Mouse (Mus musculus) limb, embryonic 11.5 days (tissue): ENCODE measurements around the gene Slc6a9. TPM values are rescaled to one million over a fixed set of nuclear protein-coding genes. Genes with fewer than 3 reads are reported as not detected.

Source experiments
- ATAC-seq: fragments of 200-750 bp; cut with Nextera tagmentation; 2 replicates; pipeline ENCODE4 v1.8.0; 2017; ENCODE audit warnings: low read depth; ENCODE audit not compliant: insufficient number of reproducible peaks, low FRiP score, low TSS enrichment
- DNase-seq: peaks from one replicate; pipeline ENCODE4 v3.0.0-alpha.2; 2015; ENCODE audit warnings: low spot score
- H3K27ac ChIP-seq: fragments of 300-500 bp; sonication (generic); replicated peaks from 2 replicates; pipeline ENCODE4 v1.5.1; 2014; ENCODE audit warnings: low read depth, mild to moderate bottlenecking, low read length
- H3K27me3 ChIP-seq: fragments of 300-500 bp; sonication (generic); 2 replicates; pipeline ENCODE4 v1.6.1; 2014; ENCODE audit warnings: mild to moderate bottlenecking, low read length, mixed read lengths; ENCODE audit not compliant: control insufficient read depth, insufficient read depth
- H3K36me3 ChIP-seq: fragments of 300-500 bp; sonication (generic); 2 replicates; pipeline ENCODE4 v1.6.1; 2014; ENCODE audit warnings: mild to moderate bottlenecking, low read length, moderate library complexity, mixed read lengths; ENCODE audit not compliant: control insufficient read depth, insufficient read depth
- H3K4me1 ChIP-seq: fragments of 300-500 bp; sonication (generic); 2 replicates; pipeline ENCODE4 v1.6.1; 2014; ENCODE audit warnings: low read length, mixed read lengths; ENCODE audit not compliant: control insufficient read depth, insufficient read depth
- H3K4me2 ChIP-seq: fragments of 300-500 bp; sonication (generic); 2 replicates; pipeline ENCODE4 v1.6.1; 2014; ENCODE audit warnings: low read depth, mild to moderate bottlenecking, moderate library complexity; ENCODE audit not compliant: severe bottlenecking
- H3K4me3 ChIP-seq: fragments of 300-500 bp; sonication (generic); 2 replicates; pipeline ENCODE4 v1.5.1; 2014; ENCODE audit warnings: low read depth, low read length
- H3K9ac ChIP-seq: fragments of 300-500 bp; sonication (generic); 2 replicates; pipeline ENCODE4 v1.6.1; 2014; ENCODE audit warnings: mild to moderate bottlenecking, low read length
- H3K9me3 ChIP-seq: fragments of 300-500 bp; sonication (generic); 2 replicates; pipeline ENCODE4 v1.6.1; 2016; ENCODE audit warnings: low read length; ENCODE audit not compliant: control insufficient read depth
- WGBS: fragments of 180-500 bp; shearing (Covaris S2); extraction: QIAGEN DNeasy Blood & Tissue Kit; methylation state at CpG from one replicate; pipeline ENCODE4 v1.1.7; 2014; 5-methylcytosine and 5-hydroxymethylcytosine counted together
- polyA plus RNA-seq: library from polyadenylated mRNA; unstranded; fragments of >200 nt; fragmentation: Nextera tagmentation; extraction: Ambion mirVana; gene quantifications from 2 replicates; pipeline ENCODE4 v1.2.1, GENCODE M21; 2014

Gene Slc6a9
- polyA plus RNA-seq, 1 experiment from 2014 or later = 11.1 TPM

DNA sequence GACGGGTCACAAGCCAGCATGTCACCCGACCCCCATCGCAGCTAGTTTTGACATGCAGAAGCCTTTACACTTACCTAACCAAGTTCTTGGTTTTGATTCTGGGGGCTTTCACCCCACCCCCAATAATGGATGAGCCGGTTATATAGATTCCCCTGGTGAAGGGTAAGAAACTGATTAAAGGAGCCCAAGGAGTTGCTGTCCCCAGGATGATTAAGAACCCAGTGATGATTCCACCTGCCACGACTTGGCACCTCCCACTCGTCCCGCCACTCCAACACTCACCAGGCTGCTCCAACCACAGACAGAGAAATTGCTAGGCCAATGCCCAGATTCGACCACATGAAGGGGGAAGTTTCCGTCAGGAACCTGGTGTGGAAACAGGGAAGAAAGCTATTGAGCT lies 51.7 kb downstream of the Slc6a9 start:
- Histone ChIP-seq H3K4me3 (peak overlapping the region; percentile 89; the same call in 1 of the 2 replicates), H3K27ac (no peak overlapping the region), H3K27me3 (no peaks in the 10 kb centered on the region), H3K9me3 (no peaks in the 10 kb centered on the region), H3K4me2 (peak overlapping the region; percentile 95; the same call in 1 of the 2 replicates), H3K4me1 (peaks cover 16% of the 10 kb centered on the region; the same call in 1 of the 2 replicates), H3K9ac (no peak overlapping the region), H3K36me3 (peaks cover 15% of the 10 kb centered on the region)
- no peak for DNase-seq
- no peak for ATAC-seq
- WGBS = 88% methylated on average over 9 of the region's 9 CpGs

DNA sequence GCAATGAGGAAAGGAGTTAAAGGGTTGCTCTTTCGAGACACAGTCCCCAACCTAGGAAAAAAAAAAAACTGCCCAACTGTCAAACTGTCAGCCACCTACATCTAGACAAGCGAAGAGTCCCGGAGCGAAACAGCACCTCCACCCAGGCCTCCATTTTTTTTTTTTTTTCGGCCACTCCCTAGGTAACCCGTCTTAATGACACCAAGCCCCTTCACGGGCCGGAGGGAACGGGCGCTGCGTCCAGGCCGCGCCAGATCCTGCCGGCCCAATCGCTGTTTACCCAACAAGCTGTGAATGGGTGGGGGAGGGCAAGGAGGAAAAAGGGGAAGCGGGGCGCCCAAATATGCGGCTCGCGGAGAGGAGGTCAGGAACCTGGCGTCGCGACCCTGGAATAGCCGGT lies 52.3 kb downstream of the Slc6a9 start:
- Histone ChIP-seq H3K36me3 (peaks cover 15% of the 10 kb centered on the region), H3K9me3 (no peaks in the 10 kb centered on the region), H3K4me1 (peaks cover 16% of the 10 kb centered on the region; the same call in 1 of the 2 replicates), H3K27me3 (no peaks in the 10 kb centered on the region), H3K4me2 (peak overlapping the region; percentile 95), H3K27ac (no peak overlapping the region; the same call in 1 of the 2 replicates), H3K9ac (peak overlapping the region; percentile 65), H3K4me3 (peak overlapping the region; percentile 89)
- no peak for DNase-seq
- WGBS = 1% methylated on average over 22 of the region's 24 CpGs
- ATAC-seq = 0 out of 2 replicates have a peak, but pooled peaks have one; percentile 1

DNA sequence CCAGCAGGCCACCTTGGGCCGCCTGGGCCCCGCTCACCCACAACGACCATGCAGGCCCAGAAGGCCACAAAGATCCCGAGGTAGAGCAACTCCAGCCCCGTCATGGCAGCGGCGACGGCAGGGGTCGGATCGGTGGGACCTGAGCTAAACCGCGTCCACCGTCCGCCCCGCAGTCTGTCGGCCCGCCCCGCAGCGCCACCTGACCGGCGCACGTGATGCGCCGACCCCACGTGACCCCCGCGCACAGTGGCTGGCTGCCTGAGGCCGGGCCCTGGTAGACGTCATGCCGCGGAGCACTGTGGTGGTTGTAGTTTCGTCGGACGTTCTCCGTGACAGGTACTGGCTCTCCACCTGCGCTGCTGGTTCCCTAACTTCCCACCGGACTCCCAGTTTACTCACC lies 52.8 kb downstream of the Slc6a9 start, which contains the start of gene Atp6v0b:
Atp6v0b (minus strand) TSS at position 201 of the 400 bp plus-strand sequence.
- Histone ChIP-seq H3K9ac (peak within 1 kb of the TSS; percentile 65), H3K27ac (no peak within 1 kb of the TSS; the same call in 1 of the 2 replicates), H3K27me3 (no peaks in the 10 kb centered on the region), H3K4me1 (peaks cover 14% of the 10 kb centered on the region; the same call in 1 of the 2 replicates), H3K4me3 (peak within 1 kb of the TSS; percentile 89), H3K4me2 (peak within 1 kb of the TSS; percentile 95), H3K36me3 (peaks cover 15% of the 10 kb centered on the region), H3K9me3 (no peaks in the 10 kb centered on the region)
- peak; percentile 82 for ATAC-seq
- DNase-seq = peak; percentile 95
- WGBS = under 1% methylated on average over 36 of the region's 37 CpGs

DNA sequence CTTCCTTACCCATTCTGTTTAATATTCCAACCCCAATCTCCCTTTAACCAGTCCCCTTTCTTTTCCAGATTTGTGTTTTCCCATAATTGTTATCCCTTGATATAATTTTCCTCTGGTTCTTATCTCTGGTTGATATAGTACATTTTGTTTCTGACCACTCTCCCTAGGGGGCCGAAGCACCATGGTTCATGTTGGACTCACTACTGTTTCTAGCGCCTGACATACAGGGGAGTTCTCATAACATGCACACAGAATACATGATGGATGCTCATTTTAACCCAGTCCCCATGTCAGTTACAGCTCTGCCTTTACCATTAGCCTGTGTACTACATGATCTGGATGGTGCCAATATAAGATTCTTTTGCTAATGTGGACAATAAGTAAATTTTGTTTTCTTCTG lies 53.6 kb downstream of the Slc6a9 start:
- H3K9me3 ChIP-seq = no peaks in the 10 kb centered on the region
- WGBS = 72% methylated on average over 2 of the region's 2 CpGs
- DNase-seq (no peak), ATAC-seq (no peak)
- H3K4me1 ChIP-seq = peaks cover 12% of the 10 kb centered on the region; the same call in 1 of the 2 replicates
- H3K27ac ChIP-seq = no peak overlapping the region
- H3K36me3 ChIP-seq = peaks cover 15% of the 10 kb centered on the region
- no peak overlapping the region; the same call in 1 of the 2 replicates for H3K4me3 ChIP-seq
- peak overlapping the region; percentile 95; the same call in 1 of the 2 replicates for H3K4me2 ChIP-seq
- H3K9ac ChIP-seq = no peak overlapping the region
- no peaks in the 10 kb centered on the region for H3K27me3 ChIP-seq

DNA sequence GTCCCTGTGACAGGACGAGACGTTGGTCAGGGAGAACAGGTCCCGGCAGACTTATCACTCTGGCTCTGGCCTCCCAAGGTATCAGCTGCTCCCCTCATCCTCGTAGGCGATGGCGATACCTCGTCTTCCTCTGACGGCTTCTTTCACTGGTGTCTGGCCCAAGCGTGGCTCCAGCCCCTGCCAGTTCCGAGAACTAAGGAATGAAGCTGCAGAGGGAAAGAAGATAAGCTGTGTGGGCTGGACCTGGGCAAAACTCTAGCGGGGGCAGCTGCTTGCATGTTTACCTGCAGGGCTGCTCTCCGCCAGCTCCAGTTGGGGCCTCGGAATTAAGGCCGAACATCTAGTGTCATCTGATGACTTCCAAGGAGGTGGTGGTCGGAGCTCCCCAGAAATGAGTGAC lies 55.2 kb downstream of the Slc6a9 start:
- ATAC-seq (no peak), DNase-seq (no peak)
- H3K36me3 ChIP-seq = peaks cover 15% of the 10 kb centered on the region
- H3K9me3 ChIP-seq = no peaks in the 10 kb centered on the region
- no peaks in the 10 kb centered on the region for H3K27me3 ChIP-seq
- no peak overlapping the region for H3K4me3 ChIP-seq
- H3K27ac ChIP-seq = no peak overlapping the region
- no peak overlapping the region for H3K4me2 ChIP-seq
- 90% methylated on average over 15 of the region's 15 CpGs for WGBS
- H3K4me1 ChIP-seq = peaks cover 10% of the 10 kb centered on the region; the same call in 1 of the 2 replicates
- H3K9ac ChIP-seq = no peak overlapping the region

DNA sequence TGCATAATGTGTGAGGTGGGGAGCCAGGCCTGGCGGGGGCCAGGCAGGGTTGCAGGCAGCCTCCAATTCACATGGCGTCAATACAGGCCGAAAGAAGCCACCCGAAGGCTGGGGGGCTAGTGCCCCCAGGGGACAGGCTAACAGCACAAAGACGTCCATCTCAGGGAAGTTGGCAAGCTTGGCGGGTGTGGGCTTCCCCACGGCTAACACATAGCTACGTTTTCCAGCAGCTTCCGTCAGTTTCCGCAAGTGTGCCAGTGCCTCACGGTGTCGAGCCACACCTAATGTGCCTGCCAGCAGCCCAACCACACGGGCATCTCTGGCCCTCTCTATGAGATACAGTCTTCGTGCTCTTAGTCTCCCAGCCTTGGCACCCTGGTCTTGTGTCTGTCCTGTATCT lies 55.7 kb downstream of the Slc6a9 start:
- Histone ChIP-seq H3K4me3 (no peak overlapping the region), H3K9me3 (no peaks in the 10 kb centered on the region), H3K27me3 (no peaks in the 10 kb centered on the region), H3K4me2 (no peak overlapping the region), H3K36me3 (peaks cover 9% of the 10 kb centered on the region), H3K27ac (no peak overlapping the region), H3K9ac (no peak overlapping the region), H3K4me1 (peaks cover 10% of the 10 kb centered on the region; the same call in 1 of the 2 replicates)
- no peak for DNase-seq
- ATAC-seq = no peak
- WGBS = 95% methylated on average over 14 of the region's 14 CpGs

DNA sequence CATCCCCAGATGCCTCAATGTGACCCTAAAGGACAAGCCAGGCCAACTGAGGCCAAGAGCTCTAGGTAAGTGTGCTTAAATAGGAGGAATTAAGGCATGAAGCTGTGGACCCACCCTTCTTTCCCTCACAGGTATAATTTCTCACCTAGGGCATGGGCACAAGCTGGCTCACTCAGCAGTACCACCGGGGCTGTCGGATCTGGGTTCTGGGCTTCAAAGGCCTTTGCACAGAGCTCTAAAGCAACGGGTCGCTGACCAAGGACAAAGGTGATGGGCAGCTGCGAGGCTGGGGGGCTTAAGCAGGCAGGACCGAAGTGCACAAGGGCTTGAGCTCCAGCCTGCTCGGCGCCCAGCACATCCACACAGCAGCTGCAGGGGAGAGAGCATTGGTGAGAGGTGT lies 56.4 kb downstream of the Slc6a9 start:
- no peak overlapping the region for H3K27ac ChIP-seq
- H3K4me3 ChIP-seq = no peak overlapping the region; the same call in 1 of the 2 replicates
- no peak overlapping the region; the same call in 1 of the 2 replicates for H3K9ac ChIP-seq
- H3K27me3 ChIP-seq = no peaks in the 10 kb centered on the region
- 91% methylated on average over 8 of the region's 8 CpGs for WGBS
- DNase-seq (no peak), ATAC-seq (no peak)
- no peaks in the 10 kb centered on the region for H3K9me3 ChIP-seq
- H3K4me1 ChIP-seq = peaks cover 10% of the 10 kb centered on the region; the same call in 1 of the 2 replicates
- peaks cover 6% of the 10 kb centered on the region for H3K36me3 ChIP-seq
- no peak overlapping the region for H3K4me2 ChIP-seq

DNA sequence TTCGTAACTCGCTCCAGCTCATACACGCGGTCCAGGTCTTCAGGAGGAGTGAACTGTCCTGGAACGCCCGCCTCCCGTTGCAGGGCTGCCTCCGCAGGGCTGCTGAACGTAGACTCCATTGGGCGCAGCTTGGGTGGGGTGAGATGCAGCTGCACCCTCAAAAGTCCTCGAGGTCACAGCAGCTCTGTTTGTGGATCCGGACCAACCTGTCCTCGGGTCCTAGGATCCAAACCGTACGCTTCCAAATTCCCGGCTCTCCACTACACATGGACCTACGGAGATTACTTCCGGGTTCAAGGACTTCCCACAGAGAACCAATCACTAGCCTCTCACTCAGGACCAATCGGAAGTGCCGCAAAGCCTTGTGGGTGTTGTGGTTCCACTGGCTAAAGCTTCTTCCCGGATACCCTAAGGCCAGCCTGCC lies 57.4 kb downstream of the Slc6a9 start, which contains the start of gene Dph2:
Dph2 (minus strand) TSS at position 295 of the 424 bp plus-strand sequence.
- H3K4me2 ChIP-seq = peak within 1 kb of the TSS; percentile 89
- DNase-seq (peak; percentile 86), ATAC-seq (peak; percentile 84)
- no peaks in the 10 kb centered on the region for H3K27me3 ChIP-seq
- peaks cover 5% of the 10 kb centered on the region; the same call in 1 of the 2 replicates for H3K4me1 ChIP-seq
- 0 out of 2 replicates have a peak within 1 kb of the TSS, but pooled peaks have one; percentile 23 for H3K9ac ChIP-seq
- under 1% methylated on average over 21 of the region's 21 CpGs for WGBS
- H3K36me3 ChIP-seq = peaks cover 10% of the 10 kb centered on the region
- no peak within 1 kb of the TSS for H3K27ac ChIP-seq
- H3K4me3 ChIP-seq = peak within 1 kb of the TSS; percentile 79
- no peaks in the 10 kb centered on the region for H3K9me3 ChIP-seq
